In genomic region chr1:135818481-135819086, GRCm38 (mm10) we compare ENCODE assay signal across 8 mouse cellular contexts. TPM values are rescaled to one million over a fixed set of nuclear protein-coding genes. Genes with fewer than 3 reads are reported as not detected.
DNase-seq lines count a peak whose midpoint lies in the region; ATAC-seq lines count a peak whose summit lies in the region.

Gene Lad1, plus strand, starts transcription at chr1:135818598.

- H3K4me3 ChIP-seq in heart, embryonic 11.5 days (ENCODE audit: low read depth, low read length), result peak within 1 kb of the TSS; percentile 64
- H3K4me3 ChIP-seq in hindbrain, embryonic 16.5 days (ENCODE audit: low read length), result peak within 1 kb of the TSS; percentile 60
- peak within 1 kb of the TSS; percentile 51 for H3K4me3 ChIP-seq in liver, embryonic 13.5 days (replicated peaks)
- peak within 1 kb of the TSS; percentile 52 for H3K4me3 ChIP-seq in neural tube, embryonic 14.5 days (ENCODE audit: low read depth, low read length)

- intact Hi-C loops in heart, postnatal 14 days (cut with DNase I), result no loop called here

- H3K4me2 ChIP-seq in heart, embryonic 11.5 days, result peak within 1 kb of the TSS; percentile 100
- H3K4me2 ChIP-seq in hindbrain, embryonic 16.5 days (ENCODE audit: low read length), result peak within 1 kb of the TSS; percentile 98
- H3K4me2 ChIP-seq in liver, embryonic 13.5 days, result peak within 1 kb of the TSS; percentile 65
- H3K4me2 ChIP-seq in neural tube, embryonic 14.5 days (ENCODE audit: low read depth, low read length), result peak within 1 kb of the TSS; percentile 97

- peaks cover 37% of the 10 kb centered on the region for H3K27me3 ChIP-seq in heart, embryonic 11.5 days (ENCODE audit: control insufficient read depth, insufficient read depth, low read length)
- peaks cover 27% of the 10 kb centered on the region for H3K27me3 ChIP-seq in hindbrain, embryonic 16.5 days (replicated peaks; ENCODE audit: control insufficient read depth, insufficient read depth, low read length)
- peaks cover 94% of the 10 kb centered on the region for H3K27me3 ChIP-seq in liver, embryonic 13.5 days
- H3K27me3 ChIP-seq in neural tube, embryonic 14.5 days (ENCODE audit: control insufficient read depth, insufficient read depth, low read length), result peaks cover 27% of the 10 kb centered on the region

- H3K36me3 ChIP-seq in heart, embryonic 11.5 days (ENCODE audit: control insufficient read depth, insufficient read depth, low read length), result no peaks in the 10 kb centered on the region
- no peaks in the 10 kb centered on the region for H3K36me3 ChIP-seq in hindbrain, embryonic 16.5 days (ENCODE audit: control insufficient read depth, insufficient read depth, low read length)
- H3K36me3 ChIP-seq in liver, embryonic 13.5 days, result no peaks in the 10 kb centered on the region
- H3K36me3 ChIP-seq in neural tube, embryonic 14.5 days (ENCODE audit: control insufficient read depth, insufficient read depth, low read length), result no peaks in the 10 kb centered on the region

- H3K9ac ChIP-seq in heart, embryonic 11.5 days (ENCODE audit: low read depth, low read length), result peak within 1 kb of the TSS; percentile 73
- H3K9ac ChIP-seq in hindbrain, embryonic 16.5 days (ENCODE audit: low read depth, low read length), result peak within 1 kb of the TSS; percentile 71
- peak within 1 kb of the TSS; percentile 17; the same call in 1 of the 2 replicates for H3K9ac ChIP-seq in liver, embryonic 13.5 days
- H3K9ac ChIP-seq in neural tube, embryonic 14.5 days (replicated peaks; ENCODE audit: low read depth, low read length), result peak within 1 kb of the TSS; percentile 59

- no peak; the same call in 1 of the 2 replicates for ATAC-seq in heart, embryonic 11.5 days (replicated peaks; ENCODE audit: insufficient number of reproducible peaks, low FRiP score, low TSS enrichment)
- peak; percentile 62 for ATAC-seq in hindbrain, embryonic 16.5 days
- ATAC-seq in liver, embryonic 13.5 days (ENCODE audit: low read depth), result no peak; the same call in 1 of the 2 replicates
- ATAC-seq in neural tube, embryonic 14.5 days (ENCODE audit: low read depth), result peak; percentile 50; the same call in 1 of the 2 replicates

- WGBS in heart, embryonic 11.5 days (ENCODE audit: insufficient replicate concordance), result under 1% methylated on average over 63 of the region's 63 CpGs
- WGBS in hindbrain, embryonic 16.5 days, result under 1% methylated on average over 55 of the region's 63 CpGs
- WGBS in liver, embryonic 13.5 days (ENCODE audit: insufficient replicate concordance), result under 1% methylated on average over 57 of the region's 63 CpGs
- WGBS in neural tube, embryonic 14.5 days, result 1% methylated on average over 63 of the region's 63 CpGs

- no peak for DNase-seq in heart, postnatal 14 days
- peak; percentile 38 for DNase-seq in embryo, embryonic 10.5 days (ENCODE audit: low spot score)
- DNase-seq in liver, embryonic 13.5 days, result no peak
- no peak for DNase-seq in frontal cortex, postnatal 10 days (ENCODE audit: low spot score in 2 of 2)
- DNase-seq in spleen, adult 18-20 months, result no peak

- H3K4me1 ChIP-seq in heart, embryonic 11.5 days (ENCODE audit: control insufficient read depth, insufficient read depth, low read length), result peaks cover 18% of the 10 kb centered on the region
- H3K4me1 ChIP-seq in hindbrain, embryonic 16.5 days (ENCODE audit: control insufficient read depth, insufficient read depth, low read depth, low read length), result peaks cover 8% of the 10 kb centered on the region
- H3K4me1 ChIP-seq in liver, embryonic 13.5 days (replicated peaks), result 0 out of 2 replicates have a peak, but pooled peaks cover 4% of the 10 kb centered on the region
- H3K4me1 ChIP-seq in neural tube, embryonic 14.5 days (ENCODE audit: control insufficient read depth, insufficient read depth, low read length), result peaks cover 8% of the 10 kb centered on the region; the same call in 1 of the 2 replicates

- no peaks in the 10 kb centered on the region for H3K9me3 ChIP-seq in heart, embryonic 11.5 days (replicated peaks; ENCODE audit: control insufficient read depth, low read length)
- H3K9me3 ChIP-seq in hindbrain, embryonic 16.5 days (ENCODE audit: control insufficient read depth, low read length), result no peaks in the 10 kb centered on the region
- no peaks in the 10 kb centered on the region for H3K9me3 ChIP-seq in liver, embryonic 13.5 days (replicated peaks)
- no peaks in the 10 kb centered on the region for H3K9me3 ChIP-seq in neural tube, embryonic 14.5 days (ENCODE audit: control insufficient read depth, low read length)

- H3K27ac ChIP-seq in heart, embryonic 11.5 days (ENCODE audit: low read depth, low read length), result no peak within 1 kb of the TSS
- H3K27ac ChIP-seq in hindbrain, embryonic 16.5 days (ENCODE audit: low read depth, low read length), result no peak within 1 kb of the TSS
- no peak within 1 kb of the TSS for H3K27ac ChIP-seq in liver, embryonic 13.5 days
- H3K27ac ChIP-seq in neural tube, embryonic 14.5 days (ENCODE audit: low read depth, low read length), result no peak within 1 kb of the TSS

RNA-seq across cellular contexts. Expression of gene Lad1, which starts in this region (rescaled TPM):
- polyA plus RNA-seq in heart, embryonic 11.5 days (2014; fragmentation: Nextera tagmentation; extraction: Ambion mirVana), result 2.3 and 3.1 TPM in 2 replicates
- 1 to 10 TPM; 4.9 to 6.0 TPM for total RNA-seq in heart, postnatal 14 days (2021)
- 0.47 and 0.93 TPM in 2 replicates for polyA plus RNA-seq in hindbrain, embryonic 16.5 days (2015; fragmentation: Nextera tagmentation; extraction: Ambion mirVana)
- polyA plus RNA-seq in liver, embryonic 13.5 days (2015; fragmentation: Nextera tagmentation; extraction: Ambion mirVana), result 0.16 and 0.68 TPM in 2 replicates
- polyA plus RNA-seq in neural tube, embryonic 14.5 days (2014; fragmentation: Nextera tagmentation; extraction: Ambion mirVana), result 0.35 and 0.66 TPM in 2 replicates

Comparison
In these comparisons a context has a peak if more than half of its experiments do, and no peak if none do; other contexts are left out.
1. Peak in ATAC-seq, H3K4me3 ChIP-seq, H3K9ac ChIP-seq and H3K4me2 ChIP-seq in hindbrain, embryonic 16.5 days; RNA of the gene not detected or under 1 TPM.
2. Peak in ATAC-seq, H3K4me3 ChIP-seq, H3K9ac ChIP-seq and H3K4me2 ChIP-seq in neural tube, embryonic 14.5 days; RNA of the gene not detected or under 1 TPM.
3. H3K9ac ChIP-seq: peak in every context shown above with its lines; median percentile 73 in heart, embryonic 11.5 days; 71 in hindbrain, embryonic 16.5 days; 59 in neural tube, embryonic 14.5 days; 17 in liver, embryonic 13.5 days.